ENCODE assay signal across 8 mouse cellular contexts in the genomic region with DNA sequence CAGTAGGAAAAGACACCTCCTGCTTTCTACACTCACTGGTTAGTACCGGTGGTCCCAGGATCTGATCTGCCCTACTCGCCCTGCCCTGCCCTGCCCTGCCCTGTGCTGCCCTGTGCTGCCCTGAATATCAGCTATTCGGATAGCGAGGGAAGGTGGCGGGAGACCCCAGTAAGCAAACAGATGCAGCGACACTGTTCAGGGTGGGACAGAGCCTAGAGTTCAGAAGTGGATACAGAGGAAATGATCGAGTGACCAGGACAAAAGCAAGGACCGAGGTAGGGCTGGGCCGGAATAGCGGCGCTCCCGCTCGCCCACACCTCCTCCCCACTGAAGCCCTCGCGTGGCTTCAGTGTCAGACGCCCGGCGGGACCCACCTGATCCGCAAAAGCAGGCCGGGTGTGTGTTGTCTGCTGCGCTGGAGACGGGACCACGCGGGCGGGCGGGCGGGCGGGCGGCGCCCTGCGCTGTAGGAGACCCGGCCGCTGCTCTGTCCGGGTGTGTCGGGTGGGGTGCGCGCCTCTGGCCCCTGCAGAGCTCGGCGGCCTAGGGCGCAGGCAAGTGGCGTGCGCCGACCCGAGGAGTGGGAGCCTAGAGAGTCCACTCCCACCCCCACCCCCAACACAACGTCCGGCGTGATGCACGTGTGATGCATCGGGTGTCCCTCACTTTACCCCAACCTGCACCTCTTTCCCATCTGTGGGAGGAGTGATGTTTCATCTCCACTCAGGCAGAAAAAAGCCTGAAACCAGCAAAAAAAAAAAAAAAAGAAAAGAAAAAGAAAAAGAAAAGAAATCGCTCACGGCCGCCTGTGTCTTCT. TPM values are rescaled to one million over a fixed set of nuclear protein-coding genes. Genes with fewer than 3 reads are reported as not detected.
A peak's percentile ranks its signal among the peaks of the same experiment; 100 is the strongest.
DNase-seq lines count a peak whose midpoint lies in the region; ATAC-seq and TF ChIP-seq lines count a peak whose summit lies in the region.

No protein-coding gene starts in this region.

- H3K4me2 ChIP-seq in hindbrain, embryonic 16.5 days (ENCODE audit: low read length): peak overlapping the region; percentile 95
- H3K4me2 ChIP-seq in stomach, postnatal 0 days (replicated peaks; ENCODE audit: low read depth): peak overlapping the region; percentile 82

- H3K36me3 ChIP-seq in ES-Bruce4 (ENCODE audit: control insufficient read depth, insufficient read depth, low read length, poor library complexity, severe bottlenecking) (no peaks in the 10 kb centered on the region), macrophage (ENCODE audit: inconsistent target) (peaks cover 13% of the 10 kb centered on the region; the same call in 1 of the 2 replicates)
- H3K36me3 ChIP-seq in hindbrain, embryonic 16.5 days (ENCODE audit: control insufficient read depth, insufficient read depth, low read length): no peaks in the 10 kb centered on the region
- H3K36me3 ChIP-seq in stomach, postnatal 0 days (ENCODE audit: control insufficient read depth, insufficient read depth, low read length): no peaks in the 10 kb centered on the region

- TF ChIP-seq CTCF in ES-Bruce4 (IDR thresholded peaks at IDR 0.05; ENCODE audit: low read depth, low read length): no peak
- TF ChIP-seq CTCF in embryonic fibroblast, embryonic 13.5 days (IDR thresholded peaks at IDR 0.05; ENCODE audit: borderline replicate concordance, insufficient read depth, low read length): no peak
- no peak for TF ChIP-seq CTCF in stomach, postnatal 0 days (IDR thresholded peaks at IDR 0.05; ENCODE audit: low read depth)

- H3K27me3 ChIP-seq in ES-Bruce4 (ENCODE audit: control insufficient read depth, insufficient read depth, low read length, poor library complexity, severe bottlenecking): no peaks in the 10 kb centered on the region
- H3K27me3 ChIP-seq in hindbrain, embryonic 16.5 days (replicated peaks; ENCODE audit: control insufficient read depth, insufficient read depth, low read length): peaks cover 4% of the 10 kb centered on the region
- no peaks in the 10 kb centered on the region for H3K27me3 ChIP-seq in stomach, postnatal 0 days (ENCODE audit: control insufficient read depth, insufficient read depth, low read length)

- no peaks in the 10 kb centered on the region for H3K9me3 ChIP-seq in ES-Bruce4 (replicated peaks; ENCODE audit: control insufficient read depth, insufficient read depth, low read length, poor library complexity, severe bottlenecking)
- no peaks in the 10 kb centered on the region for H3K9me3 ChIP-seq in hindbrain, embryonic 16.5 days (ENCODE audit: control insufficient read depth, low read length)
- H3K9me3 ChIP-seq in stomach, postnatal 0 days (ENCODE audit: control insufficient read depth, low read length): no peaks in the 10 kb centered on the region

- H3K27ac ChIP-seq in ES-Bruce4 (ENCODE audit: insufficient read depth, low read length): peak overlapping the region; percentile 68
- peak overlapping the region; percentile 96 for H3K27ac ChIP-seq in embryonic fibroblast, embryonic 13.5 days (ENCODE audit: insufficient read depth, low read length)
- H3K27ac ChIP-seq in hindbrain, embryonic 16.5 days (ENCODE audit: low read depth, low read length): no peak overlapping the region; the same call in 1 of the 2 replicates
- peak overlapping the region; percentile 88 for H3K27ac ChIP-seq in macrophage
- H3K27ac ChIP-seq in stomach, postnatal 0 days (replicated peaks): peak overlapping the region; percentile 83

- H3K4me3 ChIP-seq in ES-Bruce4 (ENCODE audit: low read depth, low read length) (peak overlapping the region; percentile 83), macrophage (ENCODE audit: inconsistent target) (peak overlapping the region; percentile 91)
- H3K4me3 ChIP-seq in embryonic fibroblast, embryonic 13.5 days (ENCODE audit: insufficient read depth, low read length): peak overlapping the region; percentile 68
- H3K4me3 ChIP-seq in hindbrain, embryonic 16.5 days (ENCODE audit: low read length): peak overlapping the region; percentile 62
- H3K4me3 ChIP-seq in stomach, postnatal 0 days (ENCODE audit: low read depth, low read length): peak overlapping the region; percentile 50

- ATAC-seq in CD4-positive, CD25-positive, alpha-beta regulatory T cell, adult 4 months: no peak
- ATAC-seq in hindbrain, embryonic 16.5 days: peak; percentile 76
- ATAC-seq in stomach, postnatal 0 days (ENCODE audit: low FRiP score, low TSS enrichment): peak; percentile 48

- WGBS in hindbrain, embryonic 16.5 days: under 1% methylated on average over 40 of the region's 52 CpGs
- under 1% methylated on average over 39 of the region's 52 CpGs for WGBS in macrophage (ENCODE audit: missing documents)
- WGBS in stomach, postnatal 0 days: 4% methylated on average over 35 of the region's 52 CpGs

- peaks cover 49% of the 10 kb centered on the region for H3K79me2 ChIP-seq in macrophage (ENCODE audit: inconsistent target)

- DNase-seq in CD4-positive, CD25-positive, alpha-beta regulatory T cell, adult 2 months (ENCODE audit: low read depth, low spot score): peak; percentile 53
- peak; percentile 49 for DNase-seq in stomach, postnatal 0 days (ENCODE audit: low spot score)
- no peak for DNase-seq in adrenal gland, adult 8-10 months

- H3K4me1 ChIP-seq in ES-Bruce4 (ENCODE audit: control insufficient read depth, insufficient read depth, low read length): peaks cover 5% of the 10 kb centered on the region
- H3K4me1 ChIP-seq in embryonic fibroblast, embryonic 13.5 days (ENCODE audit: control insufficient read depth, insufficient read depth, low read length): peaks cover 4% of the 10 kb centered on the region; the same call in 1 of the 2 replicates
- H3K4me1 ChIP-seq in hindbrain, embryonic 16.5 days (ENCODE audit: control insufficient read depth, insufficient read depth, low read depth, low read length): peaks cover 9% of the 10 kb centered on the region
- 0 out of 2 replicates have a peak, but pooled peaks cover 4% of the 10 kb centered on the region for H3K4me1 ChIP-seq in stomach, postnatal 0 days (replicated peaks; ENCODE audit: control insufficient read depth, insufficient read depth)

- TF ChIP-seq POLR2A in ES-Bruce4 (IDR thresholded peaks at IDR 0.05; ENCODE audit: insufficient read depth, low read length): no peak
- peak; percentile 51 for TF ChIP-seq POLR2A in embryonic fibroblast, embryonic 13.5 days (IDR thresholded peaks at IDR 0.05; ENCODE audit: low read depth, low read length)

- TF ChIP-seq EP300 in ES-Bruce4 (IDR thresholded peaks at IDR 0.05; ENCODE audit: insufficient read depth, low read depth, low read length): no peak
- no peak for TF ChIP-seq EP300 in stomach, postnatal 0 days (optimal IDR thresholded peaks at IDR 0.05)

- H3K9ac ChIP-seq in ES-Bruce4 (ENCODE audit: low read depth, poor library complexity, severe bottlenecking): peak overlapping the region; percentile 88
- peak overlapping the region; percentile 79 for H3K9ac ChIP-seq in hindbrain, embryonic 16.5 days (ENCODE audit: low read depth, low read length)
- H3K9ac ChIP-seq in stomach, postnatal 0 days (ENCODE audit: low read length): peak overlapping the region; percentile 70

RNA-seq across cellular contexts. Expression of a gene that starts 0.9 kb away (rescaled TPM):
- 10 to 100 TPM; 19.3 to 28.4 TPM for polyA plus RNA-seq in CD4-positive, CD25-positive, alpha-beta regulatory T cell, adult 4 months (2017; shearing (Covaris generic))
- polyA plus RNA-seq in ES-Bruce4 (2011; ENCODE audit: insufficient read depth, insufficient read length, low read depth, missing spikeins) (45.2 and 52.5 TPM in 2 replicates), macrophage (2018) (86.0 to 211 TPM (median 135 TPM) in 3 replicates)
- polyA plus RNA-seq in embryonic fibroblast, embryonic 13.5 days (2011; ENCODE audit: insufficient read length, low read depth, missing spikeins): 58.5 and 77.0 TPM in 2 replicates
- 7.1 and 9.2 TPM in 2 replicates for polyA plus RNA-seq in hindbrain, embryonic 16.5 days (2015; fragmentation: Nextera tagmentation; extraction: Ambion mirVana)
- total RNA-seq in macrophage (2018; cell fraction: chromatin; rRNA removed): 100 to 1,000 TPM in 6 of 26 experiments, 10 to 100 TPM in 19, 1 to 10 TPM in 1; 9.2 to 143 (median 58.4) TPM
- 100 to 1,000 TPM in 11 of 26 experiments, 10 to 100 TPM in 15; 40.1 to 135 (median 81.6) TPM for total RNA-seq in macrophage (2018; cell fraction: cytosol; rRNA removed)
- total RNA-seq in macrophage (2018; cell fraction: nucleus; rRNA removed): 100 to 1,000 TPM in 11 of 26 experiments, 10 to 100 TPM in 15; 38.3 to 241 (median 91.4) TPM
- 10.7 and 11.5 TPM in 2 replicates for polyA plus RNA-seq in stomach, postnatal 0 days (2015; fragmentation: Nextera tagmentation; extraction: Ambion mirVana)
- 10 to 100 TPM in 3 of 4 experiments, 1 to 10 TPM in 1; 8.8 to 14.1 (median 10.8) TPM for total RNA-seq in adrenal gland, adult 8-10 months (2022)
